Mouse (Mus musculus) cortical plate, adult 2 months (tissue): ENCODE measurements around the gene Nfya. TPM values are rescaled to one million over a fixed set of nuclear protein-coding genes. Genes with fewer than 3 reads are reported as not detected.
"Not testable (repeated sequence)": the region's sequence is repeated elsewhere in the genome, so short reads cannot be mapped to it uniquely, and the experiment has no call there.

ENCODE experiments used
- H3K27ac ChIP-seq: fragments of 200-500 bp; 2 replicates; pipeline ENCODE4 v1.5.1; 2012; ENCODE audit warnings: low read length, control low read depth, inconsistent platforms; ENCODE audit not compliant: insufficient read depth
- H3K4me1 ChIP-seq: fragments of 200-500 bp; 2 replicates; pipeline ENCODE4 v1.6.1; 2011; ENCODE audit warnings: low read length; ENCODE audit not compliant: control insufficient read depth, insufficient read depth
- H3K4me3 ChIP-seq: fragments of 200-500 bp; 2 replicates; pipeline ENCODE4 v1.5.1; 2011; ENCODE audit warnings: mild to moderate bottlenecking, low read length, control low read depth; ENCODE audit not compliant: insufficient read depth
- CTCF ChIP-seq: fragments of 200-500 bp; IDR thresholded peaks from 2 replicates; pipeline ENCODE4 v1.5.1; 2011; ENCODE audit warnings: mild to moderate bottlenecking, control low read depth, low read length; ENCODE audit not compliant: insufficient read depth; ENCODE audit errors: extremely low read depth
- POLR2A ChIP-seq: fragments of 200-500 bp; IDR thresholded peaks from 2 replicates; pipeline ENCODE4 v1.6.1; 2011; ENCODE audit warnings: mild to moderate bottlenecking, low read length, control low read depth; ENCODE audit not compliant: insufficient read depth; ENCODE audit errors: extremely low read depth
- polyA plus RNA-seq: library from polyadenylated mRNA; depleted of rRNA; stranded (reverse); fragments of >200 nt; gene quantifications from 2 replicates; pipeline ENCODE4 v1.2.3, GENCODE M21; 2012; rRNA removed

Gene Nfya
- polyA plus RNA-seq, 1 experiment = 26.1 TPM

GRCm38 (mm10) chr17:48357892-48358291 is 51.8 kb downstream of the Nfya start:
- Histone ChIP-seq H3K4me1 (peaks cover 3% of the 10 kb centered on the region), H3K27ac (no peak overlapping the region), H3K4me3 (no peak overlapping the region)
- TF ChIP-seq CTCF (no peak), POLR2A (no peak)

- H3K4me1 ChIP-seq = peaks cover 1% of the 10 kb centered on the region; the same call in 1 of the 2 replicates
- no peak for TF ChIP-seq POLR2A
- TF ChIP-seq CTCF = no peak
- no peak overlapping the region for H3K27ac ChIP-seq
- no peak overlapping the region for H3K4me3 ChIP-seq
These were observed 53.9 kb downstream of the Nfya start for GRCm38 (mm10) chr17:48355822-48356221.

- H3K4me3 ChIP-seq, H3K4me1 ChIP-seq, H3K27ac ChIP-seq: not testable (repeated sequence)
These were observed 56.7 kb downstream of the Nfya start for GRCm38 (mm10) chr17:48352976-48353375.

- Histone ChIP-seq H3K27ac (no peak overlapping the region), H3K4me3 (no peak overlapping the region), H3K4me1 (no peaks in the 10 kb centered on the region)
- TF ChIP-seq CTCF = no peak
- TF ChIP-seq POLR2A = no peak
These were observed 59.0 kb downstream of the Nfya start for GRCm38 (mm10) chr17:48350681-48351193.

GRCm38 (mm10) chr17:48347287-48347686 is 62.4 kb downstream of the Nfya start:
- no peaks in the 10 kb centered on the region for H3K4me1 ChIP-seq
- H3K27ac ChIP-seq = no peak overlapping the region
- no peak overlapping the region for H3K4me3 ChIP-seq
- TF ChIP-seq POLR2A (no peak), CTCF (no peak)

GRCm38 (mm10) chr17:48346834-48347233 is 62.9 kb downstream of the Nfya start:
- H3K27ac ChIP-seq = no peak overlapping the region
- no peak overlapping the region for H3K4me3 ChIP-seq
- TF ChIP-seq POLR2A (no peak), CTCF (no peak)

GRCm38 (mm10) chr17:48346231-48346630 is 63.5 kb downstream of the Nfya start, which contains the start of gene Trem2:
TSS of gene Trem2 (plus strand) at chr17:48346401.
- no peaks in the 10 kb centered on the region for H3K4me1 ChIP-seq
- TF ChIP-seq POLR2A (no peak), CTCF (no peak)
- no peak within 1 kb of the TSS for H3K4me3 ChIP-seq
- H3K27ac ChIP-seq = no peak within 1 kb of the TSS

More at GRCm38 (mm10) chr17:48346834-48347233, 62.9 kb downstream of the Nfya start:
- no peaks in the 10 kb centered on the region for H3K4me1 ChIP-seq

GRCm38 (mm10) chr17:48345824-48346223 is 63.9 kb downstream of the Nfya start:
- TF ChIP-seq CTCF = no peak
- no peak for TF ChIP-seq POLR2A
- H3K4me1 ChIP-seq = no peaks in the 10 kb centered on the region
- no peak overlapping the region for H3K27ac ChIP-seq
- H3K4me3 ChIP-seq = no peak overlapping the region

- Histone ChIP-seq H3K4me3 (no peak overlapping the region), H3K27ac (no peak overlapping the region), H3K4me1 (no peaks in the 10 kb centered on the region)
- TF ChIP-seq POLR2A = no peak
These were observed 66.6 kb downstream of the Nfya start for GRCm38 (mm10) chr17:48343065-48343464.

GRCm38 (mm10) chr17:48341947-48342346 is 67.8 kb downstream of the Nfya start:
- no peaks in the 10 kb centered on the region for H3K4me1 ChIP-seq
- H3K27ac ChIP-seq = no peak overlapping the region
- H3K4me3 ChIP-seq = no peak overlapping the region
- TF ChIP-seq CTCF = no peak
- TF ChIP-seq POLR2A = no peak

GRCm38 (mm10) chr17:48340267-48340666 is 69.4 kb downstream of the Nfya start:
- no peaks in the 10 kb centered on the region for H3K4me1 ChIP-seq
- TF ChIP-seq POLR2A (no peak), CTCF (no peak)

More at GRCm38 (mm10) chr17:48340267-48340666, 69.4 kb downstream of the Nfya start:
- Histone ChIP-seq H3K27ac (no peak overlapping the region), H3K4me3 (no peak overlapping the region)

Other genes with a start within 250 kb of the Nfya start
- gene A530064D06Rik, start 242.6 kb downstream of the Nfya start, polyA plus RNA-seq = not detected in 2 replicates
- 0.04 TPM in 1 of 2 replicates, not detected in the other for gene Trem1, start 177.1 kb downstream of the Nfya start, polyA plus RNA-seq
- 0.30 and 0.38 TPM in 2 replicates for gene Trem3, start 162.1 kb downstream of the Nfya start, polyA plus RNA-seq
- gene Treml4, start 145.6 kb downstream of the Nfya start, polyA plus RNA-seq = 0.38 and 0.55 TPM in 2 replicates
- gene Treml2, start 110.4 kb downstream of the Nfya start, polyA plus RNA-seq = 0.30 and 0.31 TPM in 2 replicates
- gene B430306N03Rik, start 93.8 kb downstream of the Nfya start, polyA plus RNA-seq = 0.08 and 0.17 TPM in 2 replicates
- gene Trem2, start 63.5 kb downstream of the Nfya start, polyA plus RNA-seq = 40.0 and 40.5 TPM in 2 replicates
- gene Treml1, start 50.0 kb downstream of the Nfya start, polyA plus RNA-seq = 0.11 and 0.38 TPM in 2 replicates
- 19.9 and 21.7 TPM in 2 replicates for gene Oard1, start 108 bp upstream of the Nfya start, polyA plus RNA-seq
- gene Apobec2, start 23.0 kb upstream of the Nfya start, polyA plus RNA-seq = 0.09 and 0.13 TPM in 2 replicates
- 0.29 TPM in 1 of 2 replicates, not detected in the other for gene Tspo2, start 41.6 kb upstream of the Nfya start, polyA plus RNA-seq
- gene Unc5cl, start 45.0 kb upstream of the Nfya start, polyA plus RNA-seq = 0.21 and 0.23 TPM in 2 replicates